Mouse (Mus musculus): Measurements from ENCODE around the gene Zbtb9. TPM values are rescaled to one million over a fixed set of nuclear protein-coding genes. Genes with fewer than 3 reads are reported as not detected.

Zbtb9 gene
- polyA plus RNA-seq, 1 experiment from 2014 or later: 18.5 TPM

- Histone ChIP-seq H3K36me3 (no peaks in the 10 kb centered on the region), H3K9me3 (no peaks in the 10 kb centered on the region), H3K4me1 (peaks cover 10% of the 10 kb centered on the region), H3K4me2 (replicated peaks) (peak within 1 kb of the TSS; percentile 65), H3K4me3 (peak within 1 kb of the TSS; percentile 43), H3K9ac (replicated peaks) (peak within 1 kb of the TSS; percentile 44), H3K27ac (replicated peaks) (no peak within 1 kb of the TSS), H3K27me3 (peaks cover 64% of the 10 kb centered on the region)
- no peak for ATAC-seq (ENCODE audit: low FRiP score, low read depth)
- under 1% methylated on average over 56 of the region's 66 CpGs for WGBS
Measured at GRCm38 (mm10) chr17:27056812-27057516, 84.0 kb downstream of the Zbtb9 start, which contains the start of gene Itpr3. Itpr3 (plus strand) TSS chr17:27057304.

GRCm38 (mm10) chr17:27057517-27058055 lies 84.6 kb downstream of the Zbtb9 start:
- peak overlapping the region; percentile 44 for H3K9ac ChIP-seq (replicated peaks)
- H3K9me3 ChIP-seq: no peaks in the 10 kb centered on the region
- no peak overlapping the region for H3K27ac ChIP-seq (replicated peaks)
- H3K27me3 ChIP-seq: peaks cover 64% of the 10 kb centered on the region
- no peak for ATAC-seq (ENCODE audit: low FRiP score, low read depth)
- no peaks in the 10 kb centered on the region for H3K36me3 ChIP-seq
- peaks cover 10% of the 10 kb centered on the region for H3K4me1 ChIP-seq
- H3K4me2 ChIP-seq (replicated peaks): peak overlapping the region; percentile 65
- peak overlapping the region; percentile 43 for H3K4me3 ChIP-seq
- 1% methylated on average over 24 of the region's 24 CpGs for WGBS

Small RNA genes lying within 50 kb of the gene (microRNA-seq; reads per million reads assigned to microRNA genes)
- not detected for gene Mir3083
- gene Mir6968: 1.4 reads per million

Other genes with a start within 250 kb of the Zbtb9 start
- gene Bnip1, start 192.1 kb upstream of the Zbtb9 start, polyA plus RNA-seq (2016; fragmentation: Nextera tagmentation; extraction: Ambion mirVana): 44.7 and 53.6 TPM in 2 replicates
- not detected in 2 replicates for gene Nkx2-5, start 128.2 kb upstream of the Zbtb9 start, polyA plus RNA-seq (2016; fragmentation: Nextera tagmentation; extraction: Ambion mirVana)
- 6.3 and 9.1 TPM in 2 replicates for gene Kifc5b, start 56.1 kb upstream of the Zbtb9 start, polyA plus RNA-seq (2016; fragmentation: Nextera tagmentation; extraction: Ambion mirVana)
- 11.6 and 11.9 TPM in 2 replicates for gene Phf1, start 40.1 kb upstream of the Zbtb9 start, polyA plus RNA-seq (2016; fragmentation: Nextera tagmentation; extraction: Ambion mirVana)
- 156 and 159 TPM in 2 replicates for gene Cuta, start 33.6 kb upstream of the Zbtb9 start, polyA plus RNA-seq (2016; fragmentation: Nextera tagmentation; extraction: Ambion mirVana)
- 3.3 and 3.6 TPM in 2 replicates for gene Syngap1, start 31.9 kb upstream of the Zbtb9 start, polyA plus RNA-seq (2016; fragmentation: Nextera tagmentation; extraction: Ambion mirVana)
- gene Bak1, start 55.8 kb downstream of the Zbtb9 start, polyA plus RNA-seq (2016; fragmentation: Nextera tagmentation; extraction: Ambion mirVana): 3.4 and 3.5 TPM in 2 replicates
- gene Itpr3, start 84.1 kb downstream of the Zbtb9 start, polyA plus RNA-seq (2016; fragmentation: Nextera tagmentation; extraction: Ambion mirVana): 1.4 and 2.2 TPM in 2 replicates
- 302 and 331 TPM in 2 replicates for gene Uqcc2, start 160.7 kb downstream of the Zbtb9 start, polyA plus RNA-seq (2016; fragmentation: Nextera tagmentation; extraction: Ambion mirVana)
- 0.16 and 0.51 TPM in 2 replicates for gene Ip6k3, start 194.6 kb downstream of the Zbtb9 start, polyA plus RNA-seq (2016; fragmentation: Nextera tagmentation; extraction: Ambion mirVana)
- 31.4 and 43.0 TPM in 2 replicates for gene Lemd2, start 231.3 kb downstream of the Zbtb9 start, polyA plus RNA-seq (2016; fragmentation: Nextera tagmentation; extraction: Ambion mirVana)

Measured in midbrain, embryonic 12.5 days (tissue).